Mouse (Mus musculus) gastrocnemius, adult 18-20 months (tissue): ENCODE measurements around the gene Irf9. TPM values are rescaled to one million over a fixed set of nuclear protein-coding genes. Genes with fewer than 3 reads are reported as not detected.
A peak's percentile ranks its signal among the peaks of the same experiment; 100 is the strongest.

Experiments
- DNase-seq: peaks from one replicate; pipeline ENCODE4 v3.0.0; 2021; ENCODE audit warnings: low spot score
- total RNA-seq, 2 experiments: library from RNA; stranded (reverse); gene quantifications; 2 replicates each; pipeline ENCODE4 v1.2.3; 2021

The Irf9 gene
- total RNA-seq, 2 experiments from 2014 or later = 2.9 to 4.8 TPM

DNA sequence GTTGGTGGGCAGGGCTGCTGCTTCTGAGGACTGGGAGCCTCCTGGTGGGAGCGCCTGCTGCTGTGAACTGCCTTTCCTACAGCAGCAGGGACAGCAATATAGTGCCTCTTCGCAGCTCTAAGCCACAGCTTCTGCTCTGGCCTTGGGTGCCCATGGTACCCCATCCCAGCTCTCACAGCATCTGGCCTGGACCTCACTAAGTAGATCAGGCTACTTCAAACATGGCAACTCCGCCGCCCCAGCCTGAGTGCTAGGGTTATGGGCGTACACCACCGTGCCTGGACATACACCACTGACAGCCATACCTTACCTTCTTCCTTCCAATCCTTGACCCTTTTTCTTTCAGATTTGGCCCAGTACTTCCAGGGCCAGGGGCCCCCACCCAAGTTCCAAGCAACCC, 5.0 kb downstream of the Irf9 start:
- DNase-seq = no peak

DNA sequence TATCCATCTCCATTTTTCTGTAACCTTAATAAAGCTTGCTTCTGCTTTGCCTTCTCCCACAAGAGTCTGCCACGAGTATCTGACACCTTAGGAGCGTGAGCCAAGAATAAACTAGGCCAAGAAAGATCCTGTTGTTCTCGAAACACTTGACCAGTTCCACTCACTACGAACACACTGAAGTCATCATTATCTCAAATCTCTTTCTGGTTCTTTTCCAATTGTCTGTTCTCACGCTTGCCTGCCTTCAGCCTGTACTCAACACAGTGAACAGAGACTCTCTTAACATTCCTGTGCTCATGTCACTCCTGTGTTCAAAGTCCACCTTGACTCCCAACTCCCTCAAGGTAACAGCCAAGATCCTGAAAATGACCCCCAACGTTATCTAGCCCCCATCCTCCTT, 10.0 kb downstream of the Irf9 start:
- DNase-seq = no peak

DNA sequence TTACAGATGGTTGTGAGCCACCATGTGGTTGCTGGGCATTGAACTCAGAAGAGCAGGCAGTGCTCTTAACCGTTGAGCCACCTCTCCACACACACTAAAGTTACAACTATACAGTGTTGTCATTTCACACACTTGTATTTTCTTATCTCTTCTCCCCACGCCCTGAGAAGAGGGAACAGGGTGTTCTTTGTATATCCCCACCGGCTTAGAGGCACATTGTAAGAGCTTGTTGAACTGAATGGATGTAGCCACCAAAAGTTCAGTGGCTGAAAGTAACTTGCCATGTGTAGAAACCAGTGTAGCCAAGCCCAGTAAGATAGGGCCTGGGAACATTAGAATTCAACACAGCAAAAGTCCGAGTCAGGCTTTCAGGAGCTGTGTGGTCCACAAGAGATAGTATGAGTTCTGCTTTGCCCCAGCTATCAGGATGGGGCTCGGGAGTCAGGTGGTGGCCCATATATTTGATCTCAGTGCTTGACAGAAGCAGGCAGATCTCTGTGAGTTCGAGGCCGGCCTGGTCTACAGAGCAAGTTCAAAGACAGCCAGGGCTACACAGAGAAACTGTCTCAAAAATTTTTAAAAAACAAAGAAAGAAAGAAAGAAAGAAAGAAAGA, 11.3 kb downstream of the Irf9 start:
- no peak for DNase-seq

DNA sequence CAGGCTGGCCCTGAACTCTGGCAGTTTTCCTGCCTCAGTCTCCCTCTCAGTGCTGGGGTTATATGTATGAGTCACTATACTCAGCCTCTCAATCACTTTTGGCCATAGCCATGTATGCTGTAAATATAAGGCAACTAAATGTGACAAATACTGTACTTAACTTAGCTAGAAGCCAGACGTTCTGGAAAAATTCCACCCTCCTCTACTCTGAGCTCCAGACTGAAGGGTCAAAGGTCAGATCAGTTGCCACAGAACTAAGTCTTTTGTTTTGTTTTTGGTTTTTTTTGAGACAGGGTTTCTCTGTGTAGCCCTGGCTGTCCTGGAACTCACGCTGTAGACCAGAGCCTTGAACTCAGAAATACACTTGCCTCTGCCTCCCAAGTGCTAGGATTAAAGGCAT, 12.5 kb downstream of the Irf9 start:
- no peak for DNase-seq

DNA sequence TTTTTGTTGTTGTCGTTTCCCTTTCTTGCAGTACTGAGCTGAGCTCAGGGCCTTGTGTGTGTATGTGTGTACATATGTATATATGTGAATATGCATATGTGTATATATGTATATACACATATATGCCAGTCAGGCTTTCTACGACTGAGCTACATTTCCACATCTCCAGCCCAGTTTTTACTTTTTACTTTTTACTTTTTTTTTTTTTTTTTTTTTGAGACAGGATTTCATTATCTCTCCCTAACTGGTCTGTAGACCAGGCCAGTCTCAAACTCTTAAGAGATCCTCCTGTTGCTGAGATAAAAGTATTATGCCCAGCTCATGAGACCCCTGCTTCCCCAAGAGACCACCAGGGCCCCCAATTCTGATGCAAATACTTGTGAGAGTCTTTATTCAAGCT, 13.5 kb downstream of the Irf9 start:
- DNase-seq = no peak

DNA sequence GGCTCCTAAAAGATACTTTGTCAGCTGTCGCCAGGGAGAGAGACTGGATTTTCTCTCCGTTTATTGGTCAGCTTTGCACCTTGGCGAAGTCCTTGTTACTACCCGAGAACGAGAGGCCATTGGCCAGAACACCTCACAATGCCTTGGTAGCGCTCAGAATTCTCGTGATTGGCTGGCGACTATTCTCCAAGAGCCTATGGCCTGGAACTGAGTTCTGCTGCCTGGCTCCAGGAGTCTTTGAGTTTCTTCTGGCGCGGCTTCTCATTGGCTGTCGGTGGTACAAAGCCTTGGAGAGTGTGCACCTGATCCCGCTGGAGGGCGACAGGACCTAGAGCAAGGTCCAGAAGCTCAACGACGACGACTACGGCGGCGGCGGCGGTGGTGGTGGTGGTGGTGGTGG, 14.5 kb downstream of the Irf9 start, which contains the start of gene Rec8:
Gene Rec8 (plus strand): TSS at position 216 of the 400 bp plus-strand sequence.
- DNase-seq = no peak

DNA sequence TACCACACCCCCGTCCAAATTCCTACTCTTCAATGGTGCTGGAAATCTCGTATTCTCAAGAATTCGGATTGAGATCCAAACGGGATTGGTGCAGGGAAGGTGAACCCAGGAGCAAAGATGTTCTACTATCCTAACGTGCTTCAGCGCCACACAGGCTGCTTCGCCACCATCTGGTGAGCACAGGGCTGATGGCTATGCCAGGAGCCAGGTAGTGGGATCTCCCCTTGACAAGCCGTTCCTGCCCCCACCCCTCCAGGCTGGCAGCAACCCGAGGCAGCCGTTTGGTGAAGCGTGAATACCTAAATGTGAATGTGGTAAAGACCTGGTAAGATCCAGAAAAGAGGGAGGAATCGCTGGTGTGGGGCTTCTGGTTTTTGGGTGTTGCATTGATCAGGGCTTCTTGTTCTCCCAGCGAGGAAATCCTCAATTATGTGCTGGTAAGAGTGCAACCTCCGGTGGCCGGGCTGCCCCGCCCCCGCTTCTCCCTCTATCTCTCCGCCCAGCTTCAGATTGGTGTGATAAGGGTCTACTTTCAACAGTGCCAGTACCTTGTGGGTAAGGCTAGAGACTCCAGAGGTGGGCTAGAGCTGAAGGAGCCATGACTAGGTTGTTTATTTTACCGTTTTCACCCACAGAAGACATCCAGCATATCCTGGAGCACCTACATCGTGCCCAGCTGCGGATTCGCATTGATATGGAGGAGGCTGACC, 15.3 kb downstream of the Irf9 start:
- no peak for DNase-seq

DNA sequence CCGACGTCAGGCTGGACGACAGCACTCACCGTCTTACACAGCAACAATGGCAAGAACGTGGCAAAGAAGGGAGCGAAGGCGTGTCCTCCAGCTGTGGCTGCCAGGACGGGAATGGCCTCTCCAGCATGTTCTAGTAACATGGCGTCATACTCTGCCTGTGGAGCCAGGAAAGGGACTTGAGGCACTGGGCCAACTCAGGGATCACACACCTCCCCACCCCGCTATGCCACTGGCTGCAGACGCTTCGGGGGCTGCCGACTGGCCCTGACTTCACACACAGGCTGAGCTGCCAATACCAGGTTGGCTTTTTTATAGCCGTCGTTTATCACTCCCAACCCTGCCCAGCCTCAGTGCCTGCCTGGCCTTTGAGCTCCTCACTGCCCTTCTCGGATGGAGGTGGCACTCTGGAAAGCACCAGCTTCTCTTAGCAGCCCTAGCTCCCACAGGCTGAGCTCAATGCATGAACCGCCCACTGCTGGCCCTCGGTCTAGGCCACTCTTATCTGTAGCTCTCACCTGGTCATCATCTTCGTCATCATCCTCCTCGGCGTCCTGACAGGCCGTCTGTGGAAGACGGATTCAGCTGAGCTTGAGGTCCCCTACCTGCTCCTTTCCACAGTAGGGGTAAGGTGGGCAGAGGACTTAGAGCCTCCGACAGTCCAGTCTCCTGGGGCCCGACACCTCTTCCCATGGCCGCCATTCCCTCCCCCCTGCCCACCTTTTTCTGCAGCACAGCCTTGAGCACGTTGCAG, 24.9 kb downstream of the Irf9 start:
- DNase-seq = no peak

DNA sequence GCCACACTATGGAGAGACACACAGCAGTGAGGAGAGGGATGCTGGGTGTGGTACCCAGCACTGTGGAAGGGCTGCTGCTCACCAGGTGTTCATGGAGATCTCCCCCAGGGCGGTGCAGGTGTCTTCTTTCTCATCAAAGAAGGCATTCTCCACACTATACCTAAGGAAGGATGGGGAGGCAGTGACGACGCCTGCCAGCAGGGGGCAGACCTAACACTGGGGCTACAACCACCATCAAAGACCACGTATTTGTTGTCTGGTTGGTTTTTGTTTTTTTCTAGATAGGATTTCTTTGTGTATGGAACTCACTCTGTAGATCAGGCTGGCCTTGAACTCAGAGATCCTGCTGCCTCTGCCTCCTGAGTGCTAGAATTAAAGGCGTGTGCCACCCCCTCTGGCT, 25.9 kb downstream of the Irf9 start:
- peak; percentile 47 for DNase-seq

DNA sequence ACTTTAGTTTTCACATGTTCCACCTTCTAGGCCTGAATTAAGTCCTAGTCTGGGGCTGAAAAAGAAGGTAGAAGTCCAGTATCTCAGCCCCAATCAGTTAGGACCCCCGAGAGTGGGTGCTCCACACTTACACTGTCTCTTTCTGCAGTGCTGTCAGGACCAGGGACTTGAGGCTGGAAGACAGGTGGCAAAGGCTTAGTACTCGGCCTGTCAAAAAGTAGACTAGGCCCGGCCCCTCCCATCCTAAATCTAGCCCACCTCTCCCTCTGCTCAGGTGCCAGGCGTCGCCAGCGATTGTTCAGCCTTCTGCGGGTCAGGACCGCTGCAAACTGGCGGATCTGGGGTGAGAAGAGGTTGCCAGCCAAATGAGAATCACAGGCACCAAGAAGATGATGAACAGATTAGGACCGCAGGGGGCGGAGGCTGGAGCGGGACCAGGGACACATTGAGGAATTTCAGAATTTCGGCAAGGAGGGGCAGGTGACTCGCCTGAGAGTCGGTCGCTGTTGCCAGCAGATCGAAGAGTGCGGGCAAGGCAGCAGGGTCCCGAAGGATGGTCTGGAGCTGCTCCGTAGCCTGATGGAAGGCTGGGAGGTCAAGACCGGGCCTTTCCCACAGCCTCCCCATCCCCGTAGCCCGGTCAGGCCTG, 31.6 kb downstream of the Irf9 start:
- peak; percentile 35 for DNase-seq

DNA sequence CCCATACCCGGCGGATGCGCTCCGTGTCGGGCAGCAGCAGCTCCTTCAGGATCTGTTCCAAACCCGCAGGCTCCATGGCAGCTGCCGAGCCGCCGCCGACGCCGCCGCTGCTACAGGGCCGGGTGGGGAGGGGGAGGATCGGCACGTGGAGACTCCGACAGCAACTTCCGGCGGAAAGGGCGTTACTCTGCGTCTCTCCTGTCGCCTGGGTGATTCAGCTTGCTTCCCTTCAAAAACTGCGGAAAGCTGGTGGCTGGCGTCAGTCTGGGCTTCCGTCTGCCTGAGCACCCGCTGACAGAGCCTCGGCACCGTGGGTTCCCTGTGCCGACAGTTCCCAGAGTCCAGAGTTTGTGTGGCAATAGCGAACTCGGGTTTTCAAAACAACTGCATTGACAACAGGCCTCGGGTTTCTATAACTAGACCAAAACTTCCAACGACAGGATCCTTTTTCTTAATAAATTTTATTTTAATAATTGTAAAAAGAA, 32.2 kb downstream of the Irf9 start, which contains the start of gene Ipo4:
Gene Ipo4 (minus strand): TSS at position 435 of the 485 bp plus-strand sequence.
- peak; percentile 86 for DNase-seq

DNA sequence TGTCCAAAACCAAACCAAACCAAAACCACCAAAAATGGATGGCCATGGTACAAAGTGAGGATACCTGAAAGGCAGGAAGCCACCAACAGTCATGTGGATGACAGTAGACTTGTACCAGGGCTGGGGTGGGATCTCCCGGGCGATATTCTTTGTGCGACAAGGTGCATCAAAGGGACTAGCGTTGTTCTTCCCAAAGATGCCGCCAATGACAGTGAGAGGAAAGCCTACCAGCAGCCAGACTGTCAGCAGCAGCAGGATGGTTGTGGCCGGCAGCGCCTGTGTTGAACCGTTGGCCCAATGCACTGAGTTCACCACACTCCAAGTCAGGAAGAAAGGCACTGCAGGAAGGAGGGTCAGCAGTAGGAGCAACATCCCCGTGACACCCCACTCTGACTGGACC, 34.4 kb downstream of the Irf9 start, which contains the start of gene Gm49378:
Gene Gm49378 (minus strand): TSS at position 101 of the 400 bp plus-strand sequence.
- no peak for DNase-seq

DNA sequence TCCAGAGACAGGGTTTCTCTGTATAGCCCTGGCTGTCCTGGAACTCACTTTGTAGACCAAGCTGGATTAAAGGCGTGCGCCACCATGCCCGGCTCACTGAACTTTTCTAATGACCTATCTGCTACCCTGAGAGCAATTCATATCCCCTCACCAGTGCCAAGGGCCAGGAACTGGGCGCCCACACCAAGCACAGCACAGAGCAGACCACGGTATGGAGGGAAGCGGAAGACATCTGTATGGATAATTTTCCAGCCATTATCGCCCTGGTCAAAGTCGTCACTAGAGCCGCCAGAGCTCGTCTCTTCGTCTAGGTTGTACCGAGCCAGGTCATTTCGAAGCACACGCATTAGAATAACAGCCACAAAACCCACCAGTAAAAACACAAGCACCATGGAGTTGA, 37.4 kb downstream of the Irf9 start:
- DNase-seq = no peak

DNA sequence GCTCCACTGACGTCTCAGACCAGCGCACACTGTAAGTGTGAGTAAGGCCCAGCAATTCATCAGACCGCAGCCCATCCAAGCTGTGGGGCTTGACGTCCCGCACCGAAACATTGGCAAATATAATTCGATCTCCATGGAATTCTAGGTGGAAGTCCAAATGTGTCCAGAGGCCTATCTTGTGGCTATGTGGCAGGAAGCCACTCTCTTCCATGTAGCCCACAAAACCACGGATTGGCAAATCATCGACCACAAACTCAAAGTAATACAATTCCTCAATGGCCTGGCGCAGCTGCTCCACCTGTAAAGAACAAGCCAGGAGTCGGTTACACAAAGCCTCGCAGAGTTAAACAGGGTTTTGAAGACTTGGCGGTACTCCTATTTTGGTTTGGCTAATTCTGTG, 37.9 kb downstream of the Irf9 start:
- no peak for DNase-seq

DNA sequence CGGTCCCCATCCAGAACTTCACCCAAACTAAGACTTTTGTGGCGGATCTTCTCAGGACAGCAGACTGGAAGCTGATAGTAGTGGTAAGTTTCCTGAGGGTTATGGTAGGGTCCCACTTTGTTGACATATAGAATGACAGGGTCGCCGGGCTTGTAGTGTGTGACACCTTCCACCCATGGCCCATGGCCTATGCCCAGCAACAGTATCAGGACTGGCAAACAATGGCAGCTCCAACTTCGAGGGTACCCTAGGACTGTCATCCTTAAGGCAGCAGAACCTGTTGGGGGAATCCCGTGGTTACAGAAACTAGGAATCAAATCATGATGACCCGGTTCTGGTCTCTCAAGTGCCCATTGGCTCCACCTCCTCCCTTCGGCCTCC, 39.3 kb downstream of the Irf9 start:
- no peak for DNase-seq

DNA sequence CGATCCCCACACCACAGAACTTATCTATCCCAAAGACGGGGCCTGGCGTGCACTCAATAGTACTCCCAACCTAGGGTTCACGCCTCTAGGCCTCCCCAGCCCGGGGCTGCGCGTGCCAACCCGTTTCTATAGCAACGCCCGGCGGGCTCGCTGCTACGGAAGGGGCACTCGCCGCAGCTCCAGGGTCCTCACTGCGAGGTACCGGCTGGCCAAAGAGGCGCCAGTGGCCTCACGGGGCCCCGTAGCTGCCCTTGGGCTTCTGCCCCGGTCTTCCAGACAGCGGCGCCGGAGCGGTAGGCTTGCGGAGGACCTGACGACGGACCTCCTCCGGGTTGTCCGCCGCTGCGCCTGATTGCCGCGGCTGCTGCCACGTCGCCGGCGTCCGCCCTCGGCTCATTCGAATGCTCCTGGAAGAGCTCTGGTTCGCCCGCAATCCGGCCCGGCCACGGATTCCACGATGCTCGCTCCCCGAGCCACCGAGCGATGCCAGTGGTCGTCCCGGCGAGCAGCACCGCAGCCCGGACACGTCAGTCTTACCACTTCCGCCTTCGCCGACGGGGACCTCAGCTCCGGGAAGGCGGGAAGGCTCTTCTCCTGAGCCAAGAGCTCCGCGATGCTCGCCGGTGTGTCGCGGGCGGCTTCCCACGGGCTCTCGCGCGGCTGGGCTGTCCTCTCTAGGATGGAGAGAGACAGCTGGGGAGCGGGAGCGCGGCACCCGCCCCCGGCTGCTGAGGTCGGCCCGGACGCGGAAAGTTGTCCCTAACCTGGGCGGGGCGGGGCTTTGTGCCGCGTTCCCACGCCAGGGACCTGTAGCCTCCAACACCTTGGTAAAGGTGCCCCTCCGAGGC, 39.9 kb downstream of the Irf9 start, which contains the start of gene Tm9sf1:
Gene Tm9sf1 (minus strand): TSS at position 747 of the 848 bp plus-strand sequence.
- peak; percentile 84 for DNase-seq

DNA sequence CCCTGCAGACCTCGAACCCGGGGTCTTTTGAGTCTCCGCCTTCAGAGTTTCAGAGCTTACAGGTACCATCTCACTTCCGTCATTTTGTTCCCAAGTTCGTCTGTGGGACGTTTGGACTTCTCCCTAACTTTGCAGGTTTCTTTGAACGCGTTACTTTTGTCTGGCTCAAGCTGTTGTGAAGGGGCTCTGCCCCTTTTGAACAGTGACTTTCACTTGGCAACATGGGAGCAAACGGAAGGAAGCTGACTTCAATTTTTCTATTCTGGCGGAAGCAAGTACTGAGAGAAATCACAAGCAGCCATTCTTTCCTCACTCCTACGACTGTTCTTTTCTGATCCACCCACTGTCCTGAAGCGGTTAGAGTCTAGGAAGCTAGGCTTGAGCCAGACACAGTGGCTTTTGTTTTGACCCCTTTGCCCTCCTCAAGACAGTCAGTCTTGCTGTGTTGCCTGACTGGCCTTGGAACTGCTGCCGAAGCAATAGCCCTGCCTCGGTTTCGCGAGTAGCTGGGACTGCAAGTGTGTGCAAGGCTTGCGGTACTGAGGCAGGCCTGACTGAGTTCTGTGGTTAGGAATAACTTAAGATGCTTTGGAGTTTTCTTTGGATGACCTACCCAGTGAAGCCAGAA, 41.0 kb downstream of the Irf9 start:
- DNase-seq = no peak

DNA sequence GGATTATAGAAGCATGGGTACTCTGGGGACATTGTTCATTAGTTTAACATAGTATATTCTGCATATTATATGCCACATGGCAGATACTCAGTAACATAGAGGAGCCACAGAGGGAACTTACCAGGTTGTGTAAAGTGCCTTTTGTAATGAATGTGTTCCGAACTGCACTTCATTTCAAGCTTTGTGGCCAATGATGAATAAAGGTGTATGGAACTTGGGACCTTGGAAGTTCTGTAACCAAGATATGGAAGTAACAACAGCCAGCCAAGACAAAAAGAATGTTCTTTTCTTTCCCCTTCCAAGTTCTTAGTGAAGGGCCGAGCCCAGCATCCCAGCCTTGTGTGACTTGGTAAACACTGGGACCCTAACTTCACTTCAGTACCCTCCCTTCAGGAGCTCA, 46.5 kb downstream of the Irf9 start, which contains the start of gene Tssk4:
Gene Tssk4 (plus strand): TSS at position 301 of the 400 bp plus-strand sequence.
- no peak for DNase-seq

DNA sequence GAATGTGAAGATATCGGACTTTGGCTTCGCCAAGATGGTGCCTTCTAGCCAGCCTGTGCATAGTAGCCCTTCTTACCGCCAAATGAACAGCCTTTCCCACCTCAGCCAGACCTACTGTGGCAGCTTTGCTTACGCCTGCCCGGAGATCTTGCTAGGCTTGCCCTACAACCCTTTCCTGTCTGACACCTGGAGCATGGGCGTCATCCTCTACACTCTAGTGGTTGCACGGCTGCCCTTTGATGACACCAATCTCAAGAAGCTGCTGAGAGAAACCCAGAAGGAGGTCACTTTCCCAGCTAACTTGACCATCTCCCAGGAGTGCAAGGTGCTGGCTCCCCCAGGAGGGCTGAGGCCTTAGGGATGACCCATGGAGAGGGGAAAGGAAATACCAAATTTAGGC, 48.2 kb downstream of the Irf9 start:
- no peak for DNase-seq

DNA sequence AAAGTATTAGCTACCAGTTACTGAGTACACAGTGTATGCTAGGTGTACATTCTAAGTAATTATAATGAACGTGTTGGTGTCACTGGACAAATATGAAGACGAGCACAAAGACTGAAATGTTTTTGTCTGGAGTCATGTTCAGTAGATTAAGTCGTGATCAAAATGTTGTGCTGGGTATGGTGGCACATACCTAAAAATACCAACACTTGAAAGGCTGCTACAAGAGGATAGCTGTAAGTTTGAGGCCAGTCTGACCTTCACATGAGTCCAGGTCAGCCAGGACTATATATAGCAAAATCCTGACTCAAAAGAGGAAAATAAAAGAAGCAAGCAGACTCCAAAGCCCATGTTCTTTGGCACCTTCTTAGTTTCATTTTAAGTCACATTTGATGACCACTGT, 53.6 kb downstream of the Irf9 start:
- no peak for DNase-seq
